Mouse (Mus musculus) urinary bladder, postnatal 25 days (tissue): ENCODE data around the gene Mpped1.

ENCODE experiments used
- DNase-seq: peaks from one replicate; pipeline ENCODE4 v3.0.0; 2022; ENCODE audit warnings: low spot score

Mpped1 gene

GRCm38 (mm10) chr15:83892871-83893270 is 113.6 kb downstream of the Mpped1 start:
- no peak for DNase-seq

DNA sequence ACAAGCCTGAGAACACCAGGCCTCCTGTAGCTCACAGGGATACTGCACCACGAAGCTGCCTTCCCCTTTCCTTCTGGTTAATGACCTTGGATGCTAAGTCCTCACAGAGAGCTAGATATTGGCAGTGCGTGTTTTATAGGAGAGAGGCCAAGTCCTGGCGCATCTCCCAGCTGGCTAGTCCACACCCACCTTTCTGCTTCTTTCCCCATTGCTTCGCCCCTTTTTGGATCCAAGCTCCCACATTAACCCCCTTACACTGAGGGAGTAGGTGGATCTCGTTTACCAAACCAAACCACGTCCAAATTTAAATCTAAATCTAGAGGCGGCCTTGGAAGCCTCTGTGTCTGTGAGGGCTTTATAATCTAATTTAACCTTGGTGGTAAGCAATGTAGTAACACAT is 115.0 kb downstream of the Mpped1 start:
- DNase-seq, result peak; percentile 6

DNA sequence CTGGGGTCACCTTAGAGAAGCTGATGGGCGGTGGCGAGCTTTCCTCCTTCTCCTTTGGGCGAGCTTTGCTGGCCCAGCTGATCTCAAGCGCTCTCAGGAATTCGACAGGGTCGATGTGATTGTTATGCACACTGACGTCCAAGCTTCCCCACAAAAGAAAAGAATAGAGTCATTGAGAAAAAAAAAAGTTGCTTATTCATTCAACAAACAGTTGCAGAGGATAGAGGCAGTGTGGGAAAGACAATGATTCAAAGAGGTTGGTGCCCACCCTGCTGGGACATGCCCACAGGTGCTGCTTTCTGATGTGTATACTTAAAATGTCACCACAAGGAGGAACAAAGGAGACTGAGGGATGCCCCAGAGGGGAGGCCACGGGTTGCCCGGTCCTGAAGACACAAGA is 116.7 kb downstream of the Mpped1 start:
- DNase-seq, result no peak

DNA sequence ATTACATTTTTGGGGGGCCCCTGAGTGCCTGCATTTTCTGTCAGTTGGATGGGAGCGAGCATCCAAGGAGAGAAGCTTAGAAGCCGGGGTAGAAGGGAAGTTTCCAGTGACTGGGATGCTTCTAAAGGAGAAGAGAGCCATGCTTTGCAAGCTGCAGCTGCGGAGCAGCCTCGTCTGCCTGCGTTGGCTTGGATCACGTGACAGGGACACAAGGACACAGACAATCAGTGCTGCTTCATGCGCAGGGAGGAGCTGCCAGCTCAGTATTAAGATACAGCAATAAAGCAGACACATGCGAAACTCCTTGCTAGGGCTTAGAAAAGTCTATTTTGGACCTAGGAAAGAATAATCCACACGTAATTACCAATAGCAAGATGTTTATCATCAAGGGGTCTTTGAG is 118.0 kb downstream of the Mpped1 start:
- no peak for DNase-seq

- DNase-seq, result no peak
Measured at GRCm38 (mm10) chr15:83906472-83906871, 127.2 kb downstream of the Mpped1 start.
